Mouse (Mus musculus): ENCODE measurements at regions not wholly inside any gene's neighbourhood (a gene's known extent, or its start where the extent isn't known, plus 50 kb on each side); places are given as distances from the start of the nearest gene placed in this dataset.

DNA sequence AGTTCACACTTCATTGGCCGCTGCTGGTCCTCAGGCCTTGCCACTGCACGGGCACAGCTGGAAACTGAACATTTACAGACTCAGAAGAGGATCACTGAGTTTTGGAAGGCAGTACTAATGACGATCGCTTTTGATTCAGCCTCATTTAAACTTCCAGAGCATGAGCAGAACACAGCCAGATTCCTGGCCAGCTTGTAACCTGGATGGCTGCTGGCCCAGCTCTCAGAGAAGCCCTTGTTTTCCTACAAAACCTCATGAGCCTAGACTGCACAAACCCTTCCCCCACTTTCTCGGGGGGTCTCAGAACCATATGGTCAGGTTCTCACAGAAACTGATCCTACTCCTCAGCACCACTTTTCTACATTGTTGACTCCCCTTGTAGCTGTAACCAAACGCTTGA lies 188.2 kb upstream of the Fbxl7 start:
- no peak for TF ChIP-seq CTCF (IDR thresholded peaks at IDR 0.05)
- no peak for TF ChIP-seq EP300 (IDR thresholded peaks at IDR 0.05)
